Mouse (Mus musculus) liver, embryonic 12.5 days (tissue): ENCODE measurements around the gene Snx18. TPM values are rescaled to one million over a fixed set of nuclear protein-coding genes. Genes with fewer than 3 reads are reported as not detected.

ENCODE experiments used
- ATAC-seq: fragments of 200-750 bp; cut with Nextera tagmentation; 2 replicates; pipeline ENCODE4 v1.8.0; 2017; ENCODE audit warnings: moderate number of reproducible peaks, mild to moderate bottlenecking, moderate library complexity
- H3K27ac ChIP-seq: fragments of 300-500 bp; sonication (generic); 2 replicates; pipeline ENCODE4 v1.5.1; 2016; ENCODE audit warnings: mild to moderate bottlenecking
- H3K27me3 ChIP-seq: fragments of 300-500 bp; sonication (generic); replicated peaks from 2 replicates; pipeline ENCODE4 v1.6.1; 2016; ENCODE audit warnings: mild to moderate bottlenecking, moderate library complexity
- H3K36me3 ChIP-seq: fragments of 300-500 bp; sonication (generic); 2 replicates; pipeline ENCODE4 v1.6.1; 2016; ENCODE audit warnings: mild to moderate bottlenecking, moderate library complexity
- H3K4me1 ChIP-seq: fragments of 300-500 bp; sonication (generic); 2 replicates; pipeline ENCODE4 v1.6.1; 2016
- H3K4me2 ChIP-seq: fragments of 300-500 bp; sonication (generic); 2 replicates; pipeline ENCODE4 v1.6.1; 2016; ENCODE audit warnings: mild to moderate bottlenecking, moderate library complexity
- H3K4me3 ChIP-seq: fragments of 300-500 bp; sonication (generic); 2 replicates; pipeline ENCODE4 v1.5.1; 2016; ENCODE audit warnings: mild to moderate bottlenecking, moderate library complexity
- H3K9ac ChIP-seq: fragments of 300-500 bp; sonication (generic); 2 replicates; pipeline ENCODE4 v1.6.1; 2016; ENCODE audit warnings: mild to moderate bottlenecking, moderate library complexity
- H3K9me3 ChIP-seq: fragments of 300-500 bp; sonication (generic); replicated peaks from 2 replicates; pipeline ENCODE4 v1.6.1; 2016; ENCODE audit warnings: mild to moderate bottlenecking, moderate library complexity
- WGBS: fragments of 180-500 bp; shearing (Covaris S2); methylation state at CpG from one replicate; pipeline ENCODE4 v1.1.7; 2016; ENCODE audit not compliant: insufficient replicate concordance; 5-methylcytosine and 5-hydroxymethylcytosine counted together
- polyA plus RNA-seq: library from polyadenylated mRNA; unstranded; fragments of >200 nt; fragmentation: Nextera tagmentation; extraction: Ambion mirVana; gene quantifications from 2 replicates; pipeline ENCODE4 v1.2.1, GENCODE M21; 2016

The Snx18 gene
- polyA plus RNA-seq, 1 experiment from 2014 or later = 12.3 TPM

- Histone ChIP-seq H3K27ac (no peak overlapping the region), H3K9ac (no peak overlapping the region), H3K9me3 (no peaks in the 10 kb centered on the region), H3K4me2 (no peak overlapping the region), H3K27me3 (no peaks in the 10 kb centered on the region), H3K4me1 (peaks cover 13% of the 10 kb centered on the region), H3K36me3 (peaks cover 36% of the 10 kb centered on the region), H3K4me3 (no peak overlapping the region)
- WGBS = 74% methylated on average over 13 of the region's 13 CpGs
- no peak for ATAC-seq
Observed at GRCm38 (mm10) chr13:113592703-113593200, 25.6 kb downstream of the Snx18 start.

- no peak overlapping the region for H3K27ac ChIP-seq
- no peak for ATAC-seq
Observed at GRCm38 (mm10) chr13:113591336-113591735, 27.0 kb downstream of the Snx18 start.

GRCm38 (mm10) chr13:113590216-113590615 lies 28.1 kb downstream of the Snx18 start:
- 77% methylated on average over 4 of the region's 4 CpGs for WGBS
- no peak for ATAC-seq

More at GRCm38 (mm10) chr13:113591336-113591735, 27.0 kb downstream of the Snx18 start:
- H3K36me3 ChIP-seq = peaks cover 36% of the 10 kb centered on the region
- H3K4me1 ChIP-seq = 0 out of 2 replicates have a peak, but pooled peaks cover 5% of the 10 kb centered on the region
- H3K9ac ChIP-seq = no peak overlapping the region
- H3K9me3 ChIP-seq = no peaks in the 10 kb centered on the region
- H3K4me2 ChIP-seq = no peak overlapping the region
- WGBS = 79% methylated on average over 11 of the region's 11 CpGs
- H3K4me3 ChIP-seq = no peak overlapping the region
- H3K27me3 ChIP-seq = 0 out of 2 replicates have a peak, but pooled peaks cover 4% of the 10 kb centered on the region

GRCm38 (mm10) chr13:113589499-113589898 lies 28.9 kb downstream of the Snx18 start:
- Histone ChIP-seq H3K27ac (no peak overlapping the region), H3K9ac (no peak overlapping the region), H3K4me2 (no peak overlapping the region), H3K4me1 (no peaks in the 10 kb centered on the region), H3K36me3 (peaks cover 34% of the 10 kb centered on the region), H3K27me3 (0 out of 2 replicates have a peak, but pooled peaks cover 4% of the 10 kb centered on the region), H3K4me3 (no peak overlapping the region), H3K9me3 (no peaks in the 10 kb centered on the region)
- WGBS = 54% methylated on average over 7 of the region's 7 CpGs
- no peak for ATAC-seq

More at GRCm38 (mm10) chr13:113590216-113590615, 28.1 kb downstream of the Snx18 start:
- H3K4me2 ChIP-seq = no peak overlapping the region
- H3K4me3 ChIP-seq = no peak overlapping the region
- H3K27me3 ChIP-seq = 0 out of 2 replicates have a peak, but pooled peaks cover 4% of the 10 kb centered on the region
- H3K36me3 ChIP-seq = peaks cover 36% of the 10 kb centered on the region
- H3K4me1 ChIP-seq = no peaks in the 10 kb centered on the region
- no peaks in the 10 kb centered on the region for H3K9me3 ChIP-seq
- no peak overlapping the region for H3K9ac ChIP-seq
- no peak overlapping the region for H3K27ac ChIP-seq

GRCm38 (mm10) chr13:113587200-113587936 lies 31.0 kb downstream of the Snx18 start:
- no peaks in the 10 kb centered on the region for H3K9me3 ChIP-seq
- 0 out of 2 replicates have a peak, but pooled peaks cover 4% of the 10 kb centered on the region for H3K27me3 ChIP-seq
- H3K4me1 ChIP-seq = no peaks in the 10 kb centered on the region
- WGBS = 46% methylated on average over 15 of the region's 15 CpGs
- H3K4me3 ChIP-seq = no peak overlapping the region
- H3K36me3 ChIP-seq = peaks cover 18% of the 10 kb centered on the region
- ATAC-seq = no peak
- no peak overlapping the region for H3K9ac ChIP-seq
- no peak overlapping the region for H3K27ac ChIP-seq
- no peak overlapping the region for H3K4me2 ChIP-seq

GRCm38 (mm10) chr13:113585606-113586005 lies 32.8 kb downstream of the Snx18 start:
- H3K27me3 ChIP-seq = 0 out of 2 replicates have a peak, but pooled peaks cover 4% of the 10 kb centered on the region
- no peaks in the 10 kb centered on the region for H3K4me1 ChIP-seq
- no peak overlapping the region for H3K9ac ChIP-seq
- no peak for ATAC-seq
- H3K4me3 ChIP-seq = no peak overlapping the region
- H3K4me2 ChIP-seq = no peak overlapping the region
- no peaks in the 10 kb centered on the region for H3K9me3 ChIP-seq
- 79% methylated on average over 3 of the region's 3 CpGs for WGBS
- no peak overlapping the region for H3K27ac ChIP-seq
- peaks cover 6% of the 10 kb centered on the region; the same call in 1 of the 2 replicates for H3K36me3 ChIP-seq

- Histone ChIP-seq H3K9ac (no peak overlapping the region), H3K4me1 (no peaks in the 10 kb centered on the region), H3K27ac (no peak overlapping the region), H3K9me3 (no peaks in the 10 kb centered on the region), H3K4me2 (no peak overlapping the region), H3K4me3 (no peak overlapping the region), H3K27me3 (0 out of 2 replicates have a peak, but pooled peaks cover 4% of the 10 kb centered on the region), H3K36me3 (no peaks in the 10 kb centered on the region)
- no peak for ATAC-seq
- 65% methylated on average over 6 of the region's 6 CpGs for WGBS
Observed at GRCm38 (mm10) chr13:113584431-113584830, 33.9 kb downstream of the Snx18 start.

DNA sequence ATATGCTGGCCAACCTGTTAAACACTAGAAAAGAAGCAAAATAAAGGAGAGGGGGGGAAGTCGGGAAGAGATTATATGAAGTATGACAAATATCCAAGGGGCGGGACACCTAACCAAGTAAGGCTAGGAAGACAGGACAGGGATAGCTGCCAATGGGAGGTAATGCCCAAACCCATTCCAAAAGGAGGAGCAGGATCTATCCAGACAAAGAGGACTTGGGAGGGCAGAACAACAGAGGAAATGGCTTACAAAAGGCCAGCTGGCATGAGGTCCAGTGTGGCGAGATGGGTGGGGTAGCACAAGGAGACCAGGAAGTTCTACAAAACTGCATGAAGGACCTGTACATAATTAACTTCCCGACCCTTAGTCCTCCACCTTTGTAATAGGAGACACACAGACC lies 34.8 kb downstream of the Snx18 start:
- no peaks in the 10 kb centered on the region for H3K9me3 ChIP-seq
- WGBS = 62% methylated on average over 4 of the region's 4 CpGs
- H3K27me3 ChIP-seq = 0 out of 2 replicates have a peak, but pooled peaks cover 4% of the 10 kb centered on the region
- H3K4me1 ChIP-seq = no peaks in the 10 kb centered on the region
- H3K36me3 ChIP-seq = no peaks in the 10 kb centered on the region
- H3K4me2 ChIP-seq = no peak overlapping the region
- H3K9ac ChIP-seq = no peak overlapping the region
- no peak overlapping the region for H3K4me3 ChIP-seq
- no peak overlapping the region for H3K27ac ChIP-seq
- no peak for ATAC-seq

- Histone ChIP-seq H3K36me3 (no peaks in the 10 kb centered on the region), H3K4me1 (no peaks in the 10 kb centered on the region), H3K4me3 (no peak overlapping the region), H3K4me2 (no peak overlapping the region), H3K9me3 (no peaks in the 10 kb centered on the region), H3K27ac (no peak overlapping the region), H3K9ac (no peak overlapping the region), H3K27me3 (0 out of 2 replicates have a peak, but pooled peaks cover under 1% of the 10 kb centered on the region)
- WGBS = 50% methylated on average over 1 of the region's 1 CpGs
- ATAC-seq = no peak
Observed at GRCm38 (mm10) chr13:113582024-113582423, 36.3 kb downstream of the Snx18 start.

DNA sequence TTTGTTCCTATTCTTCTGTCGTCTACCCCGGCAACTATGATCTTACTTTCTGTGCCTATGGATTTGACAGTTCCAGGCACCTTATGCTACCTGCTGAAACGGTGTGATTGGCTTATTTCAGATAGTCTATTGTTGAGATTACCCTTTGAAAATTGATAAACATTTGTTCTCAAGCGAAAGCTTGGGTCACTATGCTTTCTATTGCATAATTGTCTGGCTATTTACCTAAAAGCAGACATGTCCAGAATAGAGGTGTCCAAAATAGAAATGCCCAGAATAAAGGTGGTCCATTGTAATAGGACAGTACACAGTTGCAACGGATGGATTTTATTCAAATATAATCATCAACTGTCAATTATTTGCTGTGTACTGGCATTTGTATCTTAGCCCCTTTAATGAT lies 36.9 kb downstream of the Snx18 start:
- Histone ChIP-seq H3K36me3 (no peaks in the 10 kb centered on the region), H3K4me1 (no peaks in the 10 kb centered on the region), H3K9me3 (no peaks in the 10 kb centered on the region), H3K27me3 (no peaks in the 10 kb centered on the region), H3K9ac (no peak overlapping the region), H3K4me2 (no peak overlapping the region), H3K27ac (no peak overlapping the region), H3K4me3 (no peak overlapping the region)
- whole genome bisulfite sequencing = 77% methylated on average over 5 of the region's 5 CpGs
- no peak for ATAC-seq

- Histone ChIP-seq H3K36me3 (no peaks in the 10 kb centered on the region), H3K4me3 (no peak overlapping the region), H3K9me3 (no peaks in the 10 kb centered on the region), H3K4me1 (no peaks in the 10 kb centered on the region), H3K27me3 (no peaks in the 10 kb centered on the region), H3K27ac (no peak overlapping the region), H3K4me2 (no peak overlapping the region), H3K9ac (no peak overlapping the region)
- ATAC-seq = no peak
- 46% methylated on average over 6 of the region's 6 CpGs for WGBS
Observed at GRCm38 (mm10) chr13:113580400-113580790, 38.0 kb downstream of the Snx18 start.

DNA sequence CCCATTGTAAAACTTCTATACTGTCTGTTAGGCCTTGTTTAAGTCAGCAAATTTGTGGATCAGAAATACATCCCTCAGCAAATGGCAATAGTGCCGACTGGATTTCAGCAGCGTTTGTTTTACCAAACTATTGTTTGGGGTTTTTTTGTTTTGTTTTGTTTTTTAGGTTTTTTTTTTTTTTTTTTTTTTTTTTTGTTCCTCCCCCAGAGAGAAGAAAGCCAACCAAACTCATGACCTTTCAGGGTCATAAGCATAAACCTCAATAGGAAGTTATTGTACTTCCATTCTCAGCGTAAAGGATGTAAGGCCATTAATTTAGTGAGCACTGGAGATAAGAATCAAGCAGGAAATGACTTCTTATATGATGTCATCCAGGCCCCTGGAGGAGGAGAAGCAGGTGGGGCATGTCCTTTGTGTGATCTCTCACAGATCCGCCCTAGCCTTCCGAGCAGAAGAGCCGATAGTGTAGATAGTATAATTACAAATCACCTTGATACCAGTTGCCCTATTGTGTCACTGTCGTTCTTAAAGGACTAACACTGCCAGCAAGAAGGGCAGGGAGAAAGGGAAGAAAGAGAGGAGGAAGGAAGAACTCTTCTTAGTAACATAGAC lies 38.5 kb downstream of the Snx18 start:
- Histone ChIP-seq H3K9ac (no peak overlapping the region), H3K4me1 (no peaks in the 10 kb centered on the region), H3K4me2 (no peak overlapping the region), H3K36me3 (no peaks in the 10 kb centered on the region), H3K27me3 (no peaks in the 10 kb centered on the region), H3K4me3 (no peak overlapping the region), H3K9me3 (no peaks in the 10 kb centered on the region), H3K27ac (no peak overlapping the region)
- no peak for ATAC-seq
- 26% methylated on average over 7 of the region's 7 CpGs for WGBS
